Mouse (Mus musculus): ENCODE results near the gene Flywch2.
A peak's percentile ranks its signal among the peaks of the same experiment; 100 is the strongest.

Flywch2 gene

DNA sequence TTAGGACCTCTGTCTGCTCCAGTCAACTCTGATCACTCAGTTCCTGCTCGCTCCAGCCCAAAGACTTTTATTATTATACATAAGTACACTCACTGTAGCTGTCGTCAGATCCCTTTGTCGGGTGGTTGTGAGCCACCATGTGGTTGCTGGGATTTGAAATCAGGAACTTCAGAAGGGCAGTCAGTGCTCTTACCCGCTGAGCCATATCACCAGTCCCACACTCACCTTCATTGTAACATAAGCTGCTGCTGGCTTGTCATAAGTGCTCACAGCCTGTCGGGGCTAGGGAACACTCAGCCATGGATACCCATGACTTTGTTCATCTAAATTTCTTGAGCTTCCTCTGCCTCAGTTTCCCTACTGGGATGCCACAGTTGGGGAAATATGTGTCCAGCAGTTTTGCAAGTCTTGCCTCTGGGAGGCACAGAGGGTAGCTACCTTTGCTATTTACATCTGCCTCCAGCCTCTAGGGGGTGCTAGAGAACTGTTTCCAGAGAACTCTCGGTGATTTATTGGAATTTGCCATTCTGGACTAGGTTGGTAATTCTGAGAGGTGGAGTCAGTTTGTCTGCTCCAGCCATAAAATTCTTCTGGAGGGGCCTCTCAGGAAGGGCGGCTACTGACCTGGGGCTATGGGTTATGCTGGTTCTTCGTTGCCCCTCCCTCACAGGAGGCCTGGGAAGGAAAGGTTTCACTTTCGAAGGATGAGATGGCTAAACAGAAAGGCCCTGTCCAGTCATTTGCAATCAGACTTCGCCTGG lies 37.1 kb downstream of the Flywch2 start:
- peak; percentile 64 to 79 for DNase-seq (ENCODE audit: low spot score in 2 of 2)

DNA sequence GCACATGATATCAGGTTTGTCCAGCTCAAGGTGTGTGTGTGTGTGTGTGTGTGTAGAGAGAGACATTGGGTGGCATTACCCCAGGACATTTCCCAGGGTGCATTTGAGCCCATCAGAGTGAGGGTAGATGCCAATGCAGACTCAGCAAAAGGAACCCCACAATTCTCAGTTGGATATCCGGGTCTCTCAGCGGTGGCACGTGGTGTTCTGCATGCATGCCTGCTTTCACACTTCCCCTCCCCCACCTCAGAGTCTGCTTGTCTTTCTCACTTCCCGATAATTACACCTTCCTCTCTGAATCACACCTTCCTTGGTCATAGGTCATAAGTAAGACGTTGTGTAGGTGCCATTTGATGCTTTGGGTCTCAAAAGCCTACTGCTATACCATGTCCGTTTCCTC lies 37.9 kb downstream of the Flywch2 start:
- peak in 1 of 2 experiments; percentile 67 for DNase-seq (ENCODE audit: low spot score in 2 of 2)

DNA sequence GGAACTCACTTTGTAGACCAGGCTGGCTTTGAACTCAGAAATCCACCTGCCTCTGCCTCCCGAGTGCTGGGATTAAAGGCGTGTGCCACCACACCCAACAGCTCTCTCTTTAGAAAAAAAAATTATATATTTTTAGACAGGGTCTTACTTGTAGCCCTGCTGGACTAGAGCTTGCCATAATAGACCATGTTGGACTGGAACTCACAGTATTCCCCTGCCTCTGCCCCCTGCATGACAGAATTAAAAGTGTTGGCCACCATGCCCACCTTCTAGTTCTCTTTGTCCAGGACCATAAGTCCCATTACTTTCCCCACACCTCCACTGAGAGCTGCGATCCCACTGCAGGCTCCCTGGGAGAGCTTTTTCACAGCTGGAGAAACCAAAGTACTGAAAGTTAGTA lies 38.4 kb downstream of the Flywch2 start:
- no peak for DNase-seq (ENCODE audit: low spot score in 2 of 2)

DNA sequence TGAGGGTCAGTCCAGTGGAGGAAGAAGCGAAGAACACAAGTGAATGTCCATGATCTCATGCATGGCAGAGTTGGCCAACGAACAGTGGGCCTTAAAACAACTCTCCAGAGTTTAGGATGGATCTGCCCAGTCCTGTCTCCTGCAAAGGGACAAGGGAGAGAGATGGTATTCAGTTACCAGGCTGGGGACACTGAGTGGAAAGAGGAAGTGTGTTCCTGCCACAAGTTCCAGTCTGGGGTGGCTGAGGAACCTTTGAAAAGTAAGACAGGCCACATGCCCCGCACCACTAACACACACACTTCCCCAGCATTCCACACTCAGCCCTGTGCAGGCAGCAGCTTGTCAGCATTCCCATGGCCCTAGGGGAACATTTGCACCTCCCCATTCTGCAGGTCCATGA lies 39.1 kb downstream of the Flywch2 start:
- no peak for DNase-seq (ENCODE audit: low spot score in 2 of 2)

DNA sequence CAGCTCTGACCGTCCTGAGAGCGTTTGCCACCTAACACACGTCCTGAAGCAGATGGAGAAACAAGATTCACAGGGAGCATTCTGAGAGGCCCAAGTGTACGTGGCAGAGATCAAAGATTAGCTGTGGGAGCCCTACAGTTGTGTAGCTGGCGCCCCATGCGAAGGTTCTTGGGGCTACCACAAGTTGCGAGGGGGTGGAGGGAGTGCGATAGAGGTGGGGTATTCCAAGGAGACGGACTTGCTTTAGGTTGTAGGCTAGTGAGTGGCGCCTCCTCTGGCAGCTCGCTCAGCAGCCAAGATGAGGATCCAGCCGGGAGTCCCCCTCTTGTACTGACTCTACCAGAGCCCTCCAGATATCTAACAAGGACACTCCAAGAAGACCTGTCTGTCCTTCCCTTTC lies 39.6 kb downstream of the Flywch2 start:
- no peak for DNase-seq (ENCODE audit: low spot score in 2 of 2)

DNA sequence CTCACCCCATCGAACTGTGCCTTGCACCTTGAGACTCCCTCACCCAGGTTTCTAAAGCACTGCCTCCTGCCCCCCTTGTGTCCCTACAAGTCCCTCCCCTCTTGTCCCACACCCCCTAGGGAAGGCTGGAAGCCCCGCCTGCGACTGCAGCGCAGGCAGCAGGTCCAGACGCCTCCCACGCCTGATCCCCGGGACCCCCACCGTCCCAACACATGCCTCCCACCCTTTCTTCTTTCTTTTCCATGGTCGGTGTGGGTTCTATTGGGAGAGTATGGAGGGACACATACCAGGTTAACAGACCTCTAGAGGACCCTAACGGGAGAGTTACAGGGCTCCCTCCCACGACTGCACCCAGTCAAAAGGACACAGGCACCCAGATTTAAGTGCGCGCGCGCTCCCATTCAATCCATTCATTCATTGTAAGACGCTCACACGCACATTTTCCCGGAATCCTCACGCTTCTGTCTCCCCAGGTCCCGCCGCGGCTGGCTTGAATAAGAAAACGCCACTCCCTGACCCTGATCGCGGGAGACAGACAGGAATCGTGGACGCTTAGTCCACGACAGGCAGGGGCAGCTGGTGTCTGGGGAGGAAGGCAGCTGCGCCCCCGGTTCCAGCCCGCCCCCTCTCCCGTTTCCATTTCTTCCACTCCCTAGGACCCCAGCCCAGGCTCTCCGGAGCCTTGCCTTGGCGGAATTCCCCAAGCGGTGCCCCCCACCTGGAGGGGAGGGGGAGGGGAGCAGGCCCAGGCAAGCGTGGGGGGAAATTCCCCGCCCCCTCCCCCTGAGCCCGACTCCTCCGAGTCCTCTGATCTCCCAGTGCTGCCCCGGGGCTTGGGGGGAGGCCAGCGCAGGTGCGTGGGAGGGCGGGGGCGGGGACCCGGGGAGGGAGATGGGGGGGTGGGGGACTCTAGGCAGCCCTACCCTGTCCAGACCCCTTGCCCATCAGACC lies 40.3 kb downstream of the Flywch2 start, which contains the start of gene Kremen2:
Gene Kremen2, minus strand, starts transcription at position 533 of the 951 bp plus-strand sequence.
- DNase-seq (ENCODE audit: low spot score in 2 of 2) = no peak

DNA sequence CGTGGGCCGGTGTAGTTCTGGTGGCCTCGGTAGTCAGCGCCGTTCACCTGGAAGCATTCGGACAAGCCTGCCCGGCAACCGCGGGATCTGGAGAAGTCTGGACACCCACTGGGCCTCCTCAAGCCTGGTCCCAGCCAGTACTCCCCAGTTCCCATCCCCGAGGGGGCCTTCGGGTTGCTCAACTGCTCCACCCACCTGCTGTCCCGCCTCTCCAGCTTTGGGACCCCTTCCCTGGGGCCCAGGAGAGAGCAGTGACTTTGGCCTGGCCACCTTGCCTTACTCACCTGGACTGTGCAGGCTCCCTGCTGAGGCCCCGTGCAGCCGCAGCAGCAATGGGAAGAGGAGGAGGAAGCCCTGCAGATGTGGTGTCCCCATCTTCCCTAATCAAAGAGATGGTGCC lies 41.2 kb downstream of the Flywch2 start:
- no peak for DNase-seq (ENCODE audit: low spot score in 2 of 2)

DNA sequence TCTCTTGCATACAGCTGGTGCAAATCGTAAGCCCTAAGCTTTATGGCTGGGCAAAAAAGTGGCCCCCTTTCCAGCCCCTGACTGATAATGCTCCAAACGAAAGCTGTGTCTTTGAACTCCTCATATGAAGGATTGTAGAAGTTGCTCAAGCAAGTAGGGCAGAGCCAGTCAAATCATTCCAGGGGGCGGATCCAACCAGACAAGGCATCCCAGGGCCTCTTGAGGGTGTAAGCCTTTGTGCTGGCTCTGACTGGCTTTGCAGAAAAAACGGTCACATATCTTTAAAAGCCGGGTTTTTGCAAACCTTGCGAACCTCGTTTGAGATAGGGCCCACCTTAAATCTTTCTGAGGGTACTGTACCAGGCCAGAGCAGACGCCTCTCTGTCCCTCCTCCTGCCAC lies 41.8 kb downstream of the Flywch2 start:
- no peak for DNase-seq (ENCODE audit: low spot score in 2 of 2)

DNA sequence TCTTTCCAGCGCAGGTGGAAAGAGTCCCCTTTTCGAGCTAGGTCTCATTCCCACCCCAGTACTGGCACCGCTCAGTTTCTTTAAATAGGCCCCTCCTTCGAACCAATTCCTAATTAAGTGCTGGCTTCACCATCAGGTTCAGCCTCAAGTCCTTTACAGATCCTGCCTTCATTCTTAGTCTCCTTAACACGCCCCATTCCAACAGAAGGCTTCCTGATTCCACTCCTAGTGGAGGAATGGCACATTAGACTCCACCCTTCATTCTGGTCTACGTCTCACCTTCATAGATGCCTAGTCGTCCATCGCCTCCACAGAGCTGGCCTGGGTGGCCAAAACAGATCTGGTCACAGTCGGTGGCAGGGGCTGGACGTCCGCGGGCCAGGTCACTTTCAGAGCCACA lies 42.9 kb downstream of the Flywch2 start:
- DNase-seq (ENCODE audit: low spot score in 2 of 2) = no peak

DNA sequence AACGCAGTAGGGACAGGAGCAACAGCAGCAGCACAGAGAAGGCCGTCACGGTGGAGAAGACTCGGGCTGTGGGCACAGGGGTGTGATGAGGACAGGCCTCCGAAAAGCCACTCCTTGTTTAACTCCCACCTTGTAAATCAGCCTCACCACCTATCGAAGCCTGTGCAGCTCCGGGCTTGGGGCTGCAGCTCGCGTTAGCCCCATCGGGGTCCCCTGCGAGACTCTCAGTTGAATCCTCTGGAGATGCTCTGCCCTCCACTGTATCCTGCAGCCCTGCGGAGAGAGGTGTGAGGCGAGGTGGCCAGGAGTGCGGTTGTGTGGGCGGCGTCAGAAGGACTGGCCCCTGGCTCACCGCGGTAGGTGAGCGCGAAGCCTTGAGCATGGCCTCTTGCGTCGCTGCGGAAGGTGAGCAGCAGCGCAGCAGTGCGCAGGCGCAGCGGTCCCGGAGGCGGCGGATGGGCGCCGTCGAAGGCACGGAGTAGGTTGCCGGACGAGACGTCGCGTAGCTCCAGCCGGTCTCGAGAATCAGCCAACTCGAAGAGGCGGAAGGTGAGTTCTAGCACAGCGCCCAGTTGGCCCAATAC lies 43.6 kb downstream of the Flywch2 start:
- DNase-seq (ENCODE audit: low spot score in 2 of 2) = peak; percentile 32 to 68

DNA sequence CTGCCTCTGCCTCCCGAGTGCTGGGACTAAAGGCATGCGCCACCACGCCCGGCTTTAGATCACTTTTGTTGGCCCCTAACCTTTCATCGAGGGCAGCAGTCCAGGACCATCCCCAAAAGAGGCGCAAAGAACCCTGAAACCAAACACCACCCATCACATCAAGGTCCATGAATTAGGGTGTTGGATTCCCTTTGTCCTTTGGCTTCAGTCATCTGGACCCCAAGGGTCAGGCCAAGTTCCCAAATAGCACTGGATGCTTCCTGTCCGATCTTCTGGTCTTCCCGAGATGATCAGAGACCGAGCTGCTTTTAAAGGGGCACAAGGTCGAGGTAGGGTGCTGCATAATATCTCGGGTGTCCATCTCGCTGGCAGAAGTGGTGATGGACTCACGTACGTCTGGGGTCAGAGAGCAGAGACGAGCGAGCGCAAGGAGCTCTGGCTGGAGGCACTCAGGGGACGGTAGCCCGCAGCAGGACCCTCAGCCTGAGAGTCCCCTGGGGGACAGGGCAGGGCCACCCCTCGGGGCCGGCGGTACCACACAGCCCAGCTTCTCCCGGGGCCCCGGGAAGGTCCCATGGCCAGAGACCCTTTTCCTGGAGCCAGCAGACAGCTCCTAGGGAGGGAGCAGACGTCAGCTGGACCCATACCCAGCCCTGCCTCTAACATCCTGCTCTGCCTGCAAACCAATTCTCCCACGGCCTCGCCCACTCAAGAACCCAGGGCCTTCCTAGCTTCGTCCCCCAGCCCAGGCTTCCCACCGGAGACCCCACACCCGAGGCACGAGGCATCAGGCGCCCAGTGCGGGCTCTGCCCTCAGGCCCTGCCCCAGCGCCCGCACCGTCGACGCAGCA lies 44.3 kb downstream of the Flywch2 start:
- no peak for DNase-seq (ENCODE audit: low spot score in 2 of 2)

DNA sequence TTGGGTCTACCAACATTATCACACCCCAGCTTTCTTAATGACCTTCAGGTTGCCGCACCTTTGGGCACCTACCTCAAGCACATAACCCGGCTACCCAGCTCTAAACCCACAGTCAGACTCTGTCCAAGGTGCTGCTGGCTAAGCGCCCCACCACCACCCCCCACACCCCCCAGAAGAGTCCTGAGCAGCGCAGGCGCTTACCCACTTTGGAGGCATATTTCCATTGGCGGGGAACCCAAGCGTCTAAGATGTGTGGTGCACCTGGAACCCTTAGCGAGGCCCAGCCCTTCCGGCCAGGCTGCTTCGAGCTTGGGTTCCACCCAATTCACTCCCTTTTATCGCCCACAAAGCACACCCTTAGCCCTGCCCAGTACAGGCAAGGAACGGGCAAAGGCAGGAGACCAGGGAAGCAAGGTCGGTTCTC lies 45.3 kb downstream of the Flywch2 start, which contains the start of gene Paqr4:
Gene Paqr4, minus strand, starts transcription at position 270 of the 424 bp plus-strand sequence.
- peak in 1 of 2 experiments; percentile 68 for DNase-seq (ENCODE audit: low spot score in 2 of 2)

DNA sequence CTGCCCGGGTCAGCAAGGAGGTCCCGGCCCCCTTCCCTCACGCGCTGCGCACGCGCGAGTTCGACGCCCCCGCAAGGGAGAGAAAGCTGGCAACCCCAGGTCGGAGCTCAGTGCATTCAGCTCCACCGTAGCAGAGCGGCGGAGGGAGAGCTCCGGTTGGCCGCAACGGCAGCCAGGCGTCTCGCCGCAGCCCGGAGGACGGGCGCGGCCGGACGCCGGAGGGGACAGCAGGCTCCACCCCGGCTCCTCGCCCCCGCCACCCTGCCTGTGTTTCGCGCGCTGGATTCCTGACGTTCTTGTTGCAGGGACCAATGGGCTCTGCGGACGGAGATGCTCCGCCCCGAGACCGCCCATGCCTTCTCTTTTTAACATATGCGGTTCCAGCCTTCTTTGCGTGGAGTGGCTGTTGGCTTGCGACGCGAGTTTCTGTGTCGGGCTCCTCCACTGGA lies 45.7 kb downstream of the Flywch2 start:
- DNase-seq (ENCODE audit: low spot score in 2 of 2) = peak; percentile 74 to 89

DNA sequence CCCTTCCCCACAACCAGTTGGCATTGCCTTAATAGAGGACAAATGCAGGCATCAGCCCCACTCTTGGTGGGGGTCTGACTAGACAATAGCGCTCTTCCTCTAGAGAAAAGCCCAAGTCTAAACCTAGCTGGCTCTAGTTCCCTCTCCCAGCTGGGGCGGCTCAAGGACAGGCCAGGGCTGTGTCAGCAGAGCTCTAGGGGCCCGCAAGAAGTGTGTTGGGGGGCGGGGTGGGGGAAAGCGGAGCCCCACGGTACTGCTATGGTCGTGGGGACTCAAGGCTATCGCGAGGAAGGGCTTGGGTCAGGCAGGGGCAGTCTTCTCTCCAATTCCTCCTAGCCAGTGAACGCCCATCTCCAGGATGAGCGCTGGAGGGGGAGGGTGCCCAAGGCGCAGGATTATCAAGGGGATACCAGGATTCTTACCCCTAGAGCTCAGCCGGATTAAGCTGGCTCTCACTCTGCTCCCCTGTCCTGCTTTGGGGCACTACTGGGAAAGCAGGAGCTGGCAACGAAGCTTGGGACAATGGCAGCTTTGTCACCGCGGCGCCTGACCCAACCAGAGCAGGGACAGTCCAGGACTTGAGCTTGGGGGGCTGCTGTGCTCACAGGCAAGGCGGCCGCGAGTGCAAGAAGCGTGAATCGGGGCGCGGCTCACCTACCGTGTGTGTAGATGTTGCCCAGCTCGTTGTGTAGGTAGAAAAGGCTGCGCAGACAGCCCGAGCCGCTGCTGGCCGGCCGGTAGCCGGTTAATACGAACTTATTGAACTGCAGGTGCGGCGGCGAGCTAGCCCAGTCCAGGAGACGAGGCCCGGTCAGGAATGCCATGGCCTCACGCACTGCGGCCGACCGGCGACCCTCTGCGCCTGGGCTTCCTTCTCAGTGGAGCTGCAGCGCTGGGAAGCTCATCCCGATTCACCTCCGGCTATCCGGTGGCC lies 46.4 kb downstream of the Flywch2 start:
- DNase-seq (ENCODE audit: low spot score in 2 of 2) = peak in 1 of 2 experiments; percentile 58

DNA sequence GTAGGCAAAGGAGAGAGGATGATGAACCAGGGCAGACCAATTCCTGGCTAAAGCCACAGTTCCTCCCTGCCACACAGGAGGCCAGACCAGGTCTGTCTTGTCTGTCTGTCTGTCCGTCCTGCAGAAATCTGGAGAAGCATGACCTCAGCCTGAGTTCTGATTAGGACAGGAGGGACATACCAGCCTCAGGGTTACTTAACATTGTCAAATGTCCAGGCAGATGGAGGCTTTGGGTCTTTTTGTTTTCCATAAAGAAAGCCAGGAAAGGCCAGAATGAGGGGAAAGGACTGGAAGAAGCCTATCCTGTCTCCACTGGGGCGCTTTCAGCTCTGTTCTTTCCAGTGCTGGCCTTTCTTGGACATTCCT lies 47.1 kb downstream of the Flywch2 start:
- DNase-seq (ENCODE audit: low spot score in 2 of 2) = no peak

DNA sequence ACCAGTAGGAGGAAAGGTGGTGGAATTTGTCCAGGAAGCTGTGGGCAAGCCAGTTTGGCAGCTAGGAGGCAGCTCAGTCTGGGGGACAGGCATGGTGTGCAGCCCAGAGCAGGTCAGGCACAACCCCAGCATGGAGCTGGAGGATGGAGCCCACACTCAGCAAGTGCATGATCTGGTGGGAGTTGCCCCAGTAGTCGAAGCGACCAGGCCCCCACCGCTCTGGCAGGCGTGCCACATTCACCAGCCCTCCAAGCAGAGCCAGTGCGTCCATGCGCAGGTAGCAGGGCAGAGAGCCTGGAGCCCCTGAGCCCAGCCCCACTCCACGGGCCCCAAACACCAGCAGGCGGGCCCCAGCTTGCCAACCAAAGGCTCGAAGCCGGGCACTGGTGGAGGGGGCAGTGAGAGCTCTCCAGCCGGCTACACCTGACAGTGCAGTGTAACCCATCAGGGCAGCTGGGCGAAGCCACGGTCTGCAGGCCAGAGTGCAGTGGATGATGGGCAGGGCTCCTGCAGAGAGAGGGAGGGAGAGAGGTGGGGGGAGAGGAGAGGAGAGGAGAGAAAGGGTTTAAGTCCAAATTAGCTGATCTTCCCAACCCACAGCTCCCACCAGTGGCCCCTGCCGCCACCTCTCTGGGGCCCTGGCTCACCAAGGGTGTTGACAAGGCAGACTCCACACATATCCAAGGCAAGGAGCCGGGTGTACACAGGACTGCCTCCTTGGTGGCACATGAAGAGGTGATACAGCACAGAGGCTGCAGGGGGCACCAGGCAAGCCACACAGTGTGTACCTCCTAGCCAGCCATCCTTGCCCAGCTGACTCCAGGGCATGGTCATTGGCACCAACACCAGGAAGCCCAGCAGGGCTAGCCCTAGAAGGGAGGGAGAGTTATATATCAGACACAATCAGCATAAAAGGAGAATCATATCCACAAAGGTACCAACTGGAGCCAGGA lies 48.1 kb downstream of the Flywch2 start:
- DNase-seq (ENCODE audit: low spot score in 2 of 2) = peak; percentile 19 to 46

DNA sequence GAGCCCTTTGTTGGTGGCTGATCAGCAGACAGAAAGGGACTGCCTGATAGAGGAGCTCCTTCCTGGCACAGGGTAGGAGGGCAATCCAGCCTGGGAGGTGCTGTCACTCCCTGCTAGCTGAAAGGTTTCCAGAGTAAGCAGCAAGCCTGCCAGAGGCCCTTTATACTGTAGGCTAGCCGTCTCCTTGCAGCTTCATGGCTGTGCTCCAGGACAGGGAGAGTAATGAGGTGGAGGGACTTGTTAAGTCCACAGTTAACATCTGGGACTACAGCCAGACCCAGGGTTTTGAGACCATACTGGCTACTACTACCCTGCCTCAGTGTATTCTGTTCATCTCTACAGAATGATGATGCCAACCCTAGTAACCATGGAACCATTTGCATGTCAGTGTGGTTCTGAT lies 51.5 kb downstream of the Flywch2 start:
- no peak for DNase-seq (ENCODE audit: low spot score in 2 of 2)

DNA sequence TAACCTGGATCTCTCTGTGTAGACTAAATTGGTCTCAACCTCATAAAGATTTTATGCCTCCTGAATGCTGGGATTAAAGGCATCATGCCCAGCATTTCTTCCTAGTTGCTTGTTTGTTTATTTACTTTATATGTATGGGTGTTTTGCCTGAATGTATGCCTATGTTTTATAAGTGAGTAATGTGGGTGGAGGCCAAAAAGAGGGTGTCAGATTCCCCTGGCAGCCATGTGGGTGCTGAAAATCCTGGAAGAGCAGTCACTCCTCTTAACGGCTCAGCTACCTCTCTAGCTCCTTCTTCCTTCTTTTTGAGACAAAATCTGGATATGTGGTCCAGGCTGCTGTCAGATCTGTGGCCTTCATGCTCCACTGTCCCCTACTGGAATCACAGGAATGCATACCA lies 55.4 kb downstream of the Flywch2 start:
- no peak for DNase-seq (ENCODE audit: low spot score in 2 of 2)

All from spleen, postnatal 10 days (tissue).